ENCODE assay signal across 8 mouse cellular contexts in genomic region chr15:102167620-102168021, GRCm38 (mm10). TPM values are rescaled to one million over a fixed set of nuclear protein-coding genes. Genes with fewer than 3 reads are reported as not detected.
DNase-seq lines count a peak whose midpoint lies in the region; ATAC-seq lines count a peak whose summit lies in the region.

No protein-coding gene starts in this region.

- peak overlapping the region; percentile 53 for H3K27ac ChIP-seq in heart, embryonic 15.5 days
- H3K27ac ChIP-seq in heart, embryonic 11.5 days (ENCODE audit: low read depth, low read length) = no peak overlapping the region
- H3K27ac ChIP-seq in embryonic facial prominence, embryonic 13.5 days = peak overlapping the region; percentile 66
- peak overlapping the region; percentile 28 for H3K27ac ChIP-seq in lung, embryonic 16.5 days (ENCODE audit: low read length)
- H3K27ac ChIP-seq in hindbrain, embryonic 12.5 days = no peak overlapping the region

- peaks cover 10% of the 10 kb centered on the region for H3K4me1 ChIP-seq in heart, embryonic 15.5 days (replicated peaks)
- H3K4me1 ChIP-seq in heart, embryonic 11.5 days (ENCODE audit: control insufficient read depth, insufficient read depth, low read length) = peaks cover 7% of the 10 kb centered on the region; the same call in 1 of the 2 replicates
- H3K4me1 ChIP-seq in embryonic facial prominence, embryonic 13.5 days = peaks cover 40% of the 10 kb centered on the region
- H3K4me1 ChIP-seq in lung, embryonic 16.5 days (replicated peaks; ENCODE audit: control insufficient read depth, insufficient read depth, low read length) = peaks cover 11% of the 10 kb centered on the region
- no peaks in the 10 kb centered on the region for H3K4me1 ChIP-seq in hindbrain, embryonic 12.5 days

- H3K27me3 ChIP-seq in heart, embryonic 15.5 days = no peaks in the 10 kb centered on the region
- no peaks in the 10 kb centered on the region for H3K27me3 ChIP-seq in heart, embryonic 11.5 days (ENCODE audit: control insufficient read depth, insufficient read depth, low read length)
- H3K27me3 ChIP-seq in embryonic facial prominence, embryonic 13.5 days = no peaks in the 10 kb centered on the region
- H3K27me3 ChIP-seq in lung, embryonic 16.5 days (ENCODE audit: control insufficient read depth, insufficient read depth, low read depth, low read length) = no peaks in the 10 kb centered on the region
- H3K27me3 ChIP-seq in hindbrain, embryonic 12.5 days = no peaks in the 10 kb centered on the region

- 28% methylated on average over 6 of the region's 6 CpGs for WGBS in heart, embryonic 15.5 days
- WGBS in heart, embryonic 11.5 days (ENCODE audit: insufficient replicate concordance) = 46% methylated on average over 6 of the region's 6 CpGs
- 24% methylated on average over 6 of the region's 6 CpGs for WGBS in embryonic facial prominence, embryonic 13.5 days
- WGBS in lung, embryonic 16.5 days = 14% methylated on average over 6 of the region's 6 CpGs
- 53% methylated on average over 6 of the region's 6 CpGs for WGBS in hindbrain, embryonic 12.5 days

- no peak overlapping the region for H3K4me3 ChIP-seq in heart, embryonic 15.5 days
- H3K4me3 ChIP-seq in heart, embryonic 11.5 days (ENCODE audit: low read depth, low read length) = no peak overlapping the region
- H3K4me3 ChIP-seq in embryonic facial prominence, embryonic 13.5 days = no peak overlapping the region
- H3K4me3 ChIP-seq in lung, embryonic 16.5 days (ENCODE audit: low read length) = no peak overlapping the region
- H3K4me3 ChIP-seq in hindbrain, embryonic 12.5 days = no peak overlapping the region

- H3K36me3 ChIP-seq in heart, embryonic 15.5 days = no peaks in the 10 kb centered on the region
- H3K36me3 ChIP-seq in heart, embryonic 11.5 days (ENCODE audit: control insufficient read depth, insufficient read depth, low read length) = no peaks in the 10 kb centered on the region
- H3K36me3 ChIP-seq in embryonic facial prominence, embryonic 13.5 days = peaks cover 3% of the 10 kb centered on the region; the same call in 1 of the 2 replicates
- H3K36me3 ChIP-seq in lung, embryonic 16.5 days (ENCODE audit: control insufficient read depth, insufficient read depth, low read length) = no peaks in the 10 kb centered on the region
- H3K36me3 ChIP-seq in hindbrain, embryonic 12.5 days = no peaks in the 10 kb centered on the region

- intact Hi-C loops in left cerebral cortex, postnatal 36 days (cut with DNase I) = no loop called here

- H3K4me2 ChIP-seq in heart, embryonic 15.5 days = no peak overlapping the region
- no peak overlapping the region for H3K4me2 ChIP-seq in heart, embryonic 11.5 days
- peak overlapping the region; percentile 11; the same call in 1 of the 2 replicates for H3K4me2 ChIP-seq in embryonic facial prominence, embryonic 13.5 days
- H3K4me2 ChIP-seq in lung, embryonic 16.5 days (ENCODE audit: low read depth, low read length) = no peak overlapping the region
- no peak overlapping the region for H3K4me2 ChIP-seq in hindbrain, embryonic 12.5 days (replicated peaks)

- H3K9me3 ChIP-seq in heart, embryonic 15.5 days (replicated peaks) = no peaks in the 10 kb centered on the region
- no peaks in the 10 kb centered on the region for H3K9me3 ChIP-seq in heart, embryonic 11.5 days (replicated peaks; ENCODE audit: control insufficient read depth, low read length)
- H3K9me3 ChIP-seq in embryonic facial prominence, embryonic 13.5 days = no peaks in the 10 kb centered on the region
- no peaks in the 10 kb centered on the region for H3K9me3 ChIP-seq in lung, embryonic 16.5 days (ENCODE audit: control insufficient read depth, low read length)
- no peaks in the 10 kb centered on the region for H3K9me3 ChIP-seq in hindbrain, embryonic 12.5 days (replicated peaks)

- DNase-seq in Muller cell, postnatal 12 days (ENCODE audit: inconsistent ontology term) = peak; percentile 72
- DNase-seq in left cerebral cortex, postnatal 36 days (ENCODE audit: low spot score in 2 of 2) = no peak
- DNase-seq in kidney, postnatal 36 days = no peak

- 0 out of 2 replicates have a peak, but pooled peaks have one; percentile 35 for ATAC-seq in heart, embryonic 15.5 days (replicated peaks; ENCODE audit: insufficient number of reproducible peaks, insufficient read depth, low FRiP score, low read depth)
- no peak for ATAC-seq in heart, embryonic 11.5 days (replicated peaks; ENCODE audit: insufficient number of reproducible peaks, low FRiP score, low TSS enrichment)
- peak; percentile 59; the same call in 1 of the 2 replicates for ATAC-seq in embryonic facial prominence, embryonic 13.5 days (ENCODE audit: insufficient number of reproducible peaks, insufficient read depth, low FRiP score, low TSS enrichment, low read depth)
- peak; percentile 87 for ATAC-seq in lung, embryonic 16.5 days (ENCODE audit: low read depth)
- no peak for ATAC-seq in hindbrain, embryonic 12.5 days (ENCODE audit: low FRiP score)

- no peak overlapping the region for H3K9ac ChIP-seq in heart, embryonic 15.5 days
- H3K9ac ChIP-seq in heart, embryonic 11.5 days (ENCODE audit: low read depth, low read length) = no peak overlapping the region
- H3K9ac ChIP-seq in embryonic facial prominence, embryonic 13.5 days = peak overlapping the region; percentile 32; the same call in 1 of the 2 replicates
- H3K9ac ChIP-seq in lung, embryonic 16.5 days (ENCODE audit: low read length) = no peak overlapping the region
- H3K9ac ChIP-seq in hindbrain, embryonic 12.5 days = no peak overlapping the region

RNA-seq across cellular contexts. Expression of gene Soat2, which starts 17.3 kb away (rescaled TPM):
- polyA plus RNA-seq in heart, embryonic 15.5 days (2015; fragmentation: Nextera tagmentation; extraction: Ambion mirVana) = 0.23 and 0.63 TPM in 2 replicates
- polyA plus RNA-seq in heart, embryonic 11.5 days (2014; fragmentation: Nextera tagmentation; extraction: Ambion mirVana) = 0.76 and 2.3 TPM in 2 replicates
- 0.88 TPM in 1 of 2 replicates, not detected in the other for polyA plus RNA-seq in embryonic facial prominence, embryonic 13.5 days (2015; fragmentation: Nextera tagmentation; extraction: Ambion mirVana)
- 0.30 and 0.50 TPM in 2 replicates for polyA plus RNA-seq in lung, embryonic 16.5 days (2015; fragmentation: Nextera tagmentation; extraction: Ambion mirVana)
- under 1 TPM in 1 of 2 experiments, not detected in 1; 0.23 TPM for total RNA-seq in left cerebral cortex, postnatal 36 days (2021)
- polyA plus RNA-seq in hindbrain, embryonic 12.5 days (2016; fragmentation: Nextera tagmentation; extraction: Ambion mirVana) = 0.09 TPM in 1 of 2 replicates, not detected in the other

RNA-seq across cellular contexts. Expression of gene Igfbp6, which starts 23.5 kb away (rescaled TPM):
- 9.5 and 10.2 TPM in 2 replicates for polyA plus RNA-seq in heart, embryonic 15.5 days (2015; fragmentation: Nextera tagmentation; extraction: Ambion mirVana)
- polyA plus RNA-seq in heart, embryonic 11.5 days (2014; fragmentation: Nextera tagmentation; extraction: Ambion mirVana) = 0.70 and 1.1 TPM in 2 replicates
- 1.1 and 1.9 TPM in 2 replicates for polyA plus RNA-seq in embryonic facial prominence, embryonic 13.5 days (2015; fragmentation: Nextera tagmentation; extraction: Ambion mirVana)
- 25.8 and 34.5 TPM in 2 replicates for polyA plus RNA-seq in lung, embryonic 16.5 days (2015; fragmentation: Nextera tagmentation; extraction: Ambion mirVana)
- total RNA-seq in left cerebral cortex, postnatal 36 days (2021) = 10 to 100 TPM; 39.5 to 57.1 TPM
- polyA plus RNA-seq in hindbrain, embryonic 12.5 days (2016; fragmentation: Nextera tagmentation; extraction: Ambion mirVana) = 0.42 TPM in 1 of 2 replicates, not detected in the other

RNA-seq across cellular contexts. Expression of gene Spryd3, which starts 31.6 kb away (rescaled TPM):
- 16.0 and 22.4 TPM in 2 replicates for polyA plus RNA-seq in heart, embryonic 15.5 days (2015; fragmentation: Nextera tagmentation; extraction: Ambion mirVana)
- polyA plus RNA-seq in heart, embryonic 11.5 days (2014; fragmentation: Nextera tagmentation; extraction: Ambion mirVana) = 11.1 and 14.6 TPM in 2 replicates
- polyA plus RNA-seq in embryonic facial prominence, embryonic 13.5 days (2015; fragmentation: Nextera tagmentation; extraction: Ambion mirVana) = 20.4 and 21.6 TPM in 2 replicates
- polyA plus RNA-seq in lung, embryonic 16.5 days (2015; fragmentation: Nextera tagmentation; extraction: Ambion mirVana) = 21.2 and 22.7 TPM in 2 replicates
- 100 to 1,000 TPM; 140 to 160 TPM for total RNA-seq in left cerebral cortex, postnatal 36 days (2021)
- 28.1 and 29.2 TPM in 2 replicates for polyA plus RNA-seq in hindbrain, embryonic 12.5 days (2016; fragmentation: Nextera tagmentation; extraction: Ambion mirVana)

RNA-seq across cellular contexts. Expression of gene Zfp740, which starts 35.4 kb away (rescaled TPM):
- 25.8 and 34.3 TPM in 2 replicates for polyA plus RNA-seq in heart, embryonic 15.5 days (2015; fragmentation: Nextera tagmentation; extraction: Ambion mirVana)
- 25.8 and 31.2 TPM in 2 replicates for polyA plus RNA-seq in heart, embryonic 11.5 days (2014; fragmentation: Nextera tagmentation; extraction: Ambion mirVana)
- 82.4 and 86.3 TPM in 2 replicates for polyA plus RNA-seq in embryonic facial prominence, embryonic 13.5 days (2015; fragmentation: Nextera tagmentation; extraction: Ambion mirVana)
- 64.0 and 67.0 TPM in 2 replicates for polyA plus RNA-seq in lung, embryonic 16.5 days (2015; fragmentation: Nextera tagmentation; extraction: Ambion mirVana)
- total RNA-seq in left cerebral cortex, postnatal 36 days (2021) = 10 to 100 TPM; 61.0 to 64.0 TPM
- polyA plus RNA-seq in hindbrain, embryonic 12.5 days (2016; fragmentation: Nextera tagmentation; extraction: Ambion mirVana) = 111 and 113 TPM in 2 replicates

RNA-seq across cellular contexts. Expression of gene Csad, which starts 36.9 kb away (rescaled TPM):
- polyA plus RNA-seq in heart, embryonic 15.5 days (2015; fragmentation: Nextera tagmentation; extraction: Ambion mirVana) = 31.1 and 47.9 TPM in 2 replicates
- polyA plus RNA-seq in heart, embryonic 11.5 days (2014; fragmentation: Nextera tagmentation; extraction: Ambion mirVana) = 31.3 and 33.4 TPM in 2 replicates
- 89.6 and 102 TPM in 2 replicates for polyA plus RNA-seq in embryonic facial prominence, embryonic 13.5 days (2015; fragmentation: Nextera tagmentation; extraction: Ambion mirVana)
- polyA plus RNA-seq in lung, embryonic 16.5 days (2015; fragmentation: Nextera tagmentation; extraction: Ambion mirVana) = 69.5 and 70.6 TPM in 2 replicates
- total RNA-seq in left cerebral cortex, postnatal 36 days (2021) = 10 to 100 TPM; 23.9 to 29.4 TPM
- polyA plus RNA-seq in hindbrain, embryonic 12.5 days (2016; fragmentation: Nextera tagmentation; extraction: Ambion mirVana) = 49.3 and 53.5 TPM in 2 replicates

Comparison
In these comparisons a context has a peak if more than half of its experiments do, and no peak if none do; other contexts are left out.
1. ATAC-seq: peak in heart, embryonic 15.5 days (single experiment), embryonic facial prominence, embryonic 13.5 days (single experiment) and lung, embryonic 16.5 days (single experiment); none in heart, embryonic 11.5 days (single experiment) and hindbrain, embryonic 12.5 days (single experiment).
2. H3K27ac ChIP-seq: peak in heart, embryonic 15.5 days (single experiment), embryonic facial prominence, embryonic 13.5 days (single experiment) and lung, embryonic 16.5 days (single experiment); none in heart, embryonic 11.5 days (single experiment) and hindbrain, embryonic 12.5 days (single experiment).